Mouse (Mus musculus): ENCODE results near the gene Sf3b1. TPM values are rescaled to one million over a fixed set of nuclear protein-coding genes. Genes with fewer than 3 reads are reported as not detected.
A peak's percentile ranks its signal among the peaks of the same experiment; 100 is the strongest.
"Not testable (repeated sequence)": the region's sequence is repeated elsewhere in the genome, so short reads cannot be mapped to it uniquely, and the experiment has no call there.

Sf3b1 gene
- polyA plus RNA-seq, 1 experiment from 2014 or later: 203 TPM

DNA sequence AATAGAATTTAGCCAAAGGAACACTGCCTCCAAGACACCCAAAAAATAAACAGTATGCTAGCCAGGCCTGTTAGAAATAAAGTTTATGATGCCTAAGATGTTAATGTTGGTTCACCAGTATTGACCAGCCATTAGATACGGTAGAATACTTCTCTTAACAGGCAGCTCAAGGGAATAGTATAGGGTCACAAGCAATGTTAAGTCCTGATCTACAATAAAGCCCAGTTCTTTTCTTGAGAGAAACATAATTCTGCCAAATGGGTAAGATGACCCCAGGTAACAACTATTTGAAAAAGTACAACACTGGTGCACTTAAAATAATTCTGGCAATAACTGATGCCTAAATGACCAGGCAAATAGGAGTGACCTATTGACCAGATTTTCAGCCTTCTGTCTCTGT lies 685 bp upstream of the Sf3b1 start:
- H3K27ac ChIP-seq (replicated peaks in 1 of 2; ENCODE audit: control insufficient read depth in 1 of 2, insufficient read depth in 1 of 2, low read depth in 2 of 2, low read length in 2 of 2): no peak overlapping the region
- H3K9me3 ChIP-seq (ENCODE audit: control insufficient read depth, low read length): no peaks in the 10 kb centered on the region
- peak overlapping the region; percentile 92; the same call in 1 of the 2 replicates for H3K9ac ChIP-seq (ENCODE audit: low read length)
- peak overlapping the region in 1 of 2 experiments; percentile 85; a peak in 2 of 4 replicates for H3K4me3 ChIP-seq (ENCODE audit: control insufficient read depth in 1 of 2, insufficient read depth in 1 of 2, low read depth in 1 of 2, low read length in 2 of 2)
- H3K4me1 ChIP-seq (ENCODE audit: control insufficient read depth in 2 of 2, insufficient read depth in 2 of 2, low read length in 2 of 2): peaks cover 0 to 14% of the 10 kb centered on the region in 2 experiments; a peak in 2 of 4 replicates
- peak overlapping the region; percentile 69 for H3K4me2 ChIP-seq (ENCODE audit: low read length)
- no peaks in the 10 kb centered on the region for H3K27me3 ChIP-seq (ENCODE audit: control insufficient read depth, insufficient read depth, low read length)
- no peaks in the 10 kb centered on the region for H3K36me3 ChIP-seq (ENCODE audit: control insufficient read depth, insufficient read depth, low read length)
- WGBS: 91% methylated on average over 1 of the region's 1 CpGs
- no peak for ATAC-seq (ENCODE audit: insufficient number of reproducible peaks, insufficient read depth, low FRiP score, low read depth)

DNA sequence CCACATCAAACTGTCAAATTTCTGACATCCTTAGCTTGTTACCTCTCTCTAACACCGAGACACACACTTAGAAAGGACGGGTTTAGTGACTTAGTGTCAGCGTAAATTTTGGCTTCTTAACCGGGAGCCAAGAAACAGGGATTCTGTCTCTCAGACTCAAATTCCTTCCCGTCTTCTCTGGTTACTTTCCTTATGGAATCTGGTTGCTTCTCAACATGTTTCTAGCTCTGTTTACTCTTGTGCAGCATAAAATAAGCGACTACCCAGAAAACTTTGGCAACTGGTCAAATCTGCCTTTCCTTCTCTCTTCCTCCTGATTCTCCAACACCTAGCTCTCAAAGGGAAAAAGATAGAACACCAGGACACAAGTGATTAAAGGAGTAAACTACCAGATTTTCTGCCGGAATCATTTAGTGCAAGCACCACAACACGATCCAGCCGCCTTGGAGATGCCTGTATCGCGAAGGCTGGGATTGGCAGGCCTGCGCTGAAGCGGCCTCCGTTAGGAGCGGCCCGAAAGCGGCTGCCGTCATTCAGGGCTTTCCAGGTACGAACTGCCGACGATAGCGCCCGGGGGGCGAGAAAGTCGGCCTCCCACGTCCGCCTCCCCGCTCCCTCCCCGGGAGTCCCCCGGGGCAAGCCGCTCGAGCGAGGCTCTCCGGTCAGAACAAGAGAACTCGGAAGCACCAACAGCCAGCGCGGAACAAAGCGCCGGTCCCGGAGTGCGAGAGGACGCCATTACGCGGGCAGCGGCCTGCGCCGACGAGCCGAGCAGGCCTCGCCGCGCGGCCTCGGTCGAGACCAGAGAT lies 633 bp downstream of the Sf3b1 start:
- peak; percentile 54 for ATAC-seq (ENCODE audit: insufficient number of reproducible peaks, insufficient read depth, low FRiP score, low read depth)
- peak overlapping the region; percentile 85 for H3K4me2 ChIP-seq (ENCODE audit: low read length)
- under 1% methylated on average over 55 of the region's 55 CpGs for WGBS

DNA sequence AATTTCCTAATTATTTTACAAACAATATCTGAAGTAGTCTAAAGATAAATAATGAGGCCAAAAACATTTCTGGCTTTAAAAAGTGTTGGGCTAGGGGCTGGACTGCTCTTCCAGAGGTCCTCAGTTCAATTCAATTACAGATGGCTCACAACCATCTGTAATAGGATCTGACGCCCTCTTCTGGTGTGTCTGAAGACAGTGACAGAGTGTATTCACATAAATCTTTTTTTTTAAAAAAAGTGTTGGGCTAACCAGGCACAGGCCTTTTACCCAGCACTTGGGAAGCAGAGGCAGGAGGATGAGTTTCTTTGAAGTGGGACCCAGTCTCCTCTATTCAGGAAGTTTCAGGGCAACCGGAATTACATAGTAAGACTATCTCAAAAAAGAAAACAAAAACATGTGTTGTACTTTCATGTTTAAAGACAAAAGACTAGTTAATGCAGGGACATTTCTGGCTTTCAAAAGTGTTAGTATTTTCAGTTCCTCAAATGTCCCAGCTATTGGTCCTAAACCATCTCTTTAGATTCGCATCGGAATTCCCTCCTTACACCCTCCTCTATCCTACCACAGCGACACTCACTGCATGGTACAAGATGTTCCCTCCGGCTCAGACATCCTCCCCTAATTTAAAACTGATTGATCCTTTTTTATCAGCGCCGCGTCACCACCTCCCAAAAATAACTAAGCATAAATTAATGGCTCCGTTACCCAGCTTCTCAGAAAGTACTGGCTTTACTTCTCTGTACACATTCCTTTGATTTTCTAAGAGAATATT lies 1.4 kb downstream of the Sf3b1 start:
- 6% methylated on average over 10 of the region's 10 CpGs for WGBS
- H3K4me3 ChIP-seq (ENCODE audit: control insufficient read depth in 1 of 2, insufficient read depth in 1 of 2, low read depth in 1 of 2, low read length in 2 of 2): peak overlapping the region; percentile 85 to 95
- no peak for ATAC-seq (ENCODE audit: insufficient number of reproducible peaks, insufficient read depth, low FRiP score, low read depth)
- H3K4me1 ChIP-seq (ENCODE audit: control insufficient read depth in 2 of 2, insufficient read depth in 2 of 2, low read length in 2 of 2): peaks cover 0 to 14% of the 10 kb centered on the region in 2 experiments; a peak in 2 of 4 replicates
- H3K27ac ChIP-seq (replicated peaks in 1 of 2; ENCODE audit: control insufficient read depth in 1 of 2, insufficient read depth in 1 of 2, low read depth in 2 of 2, low read length in 2 of 2): peak overlapping the region; percentile 91 to 97
- no peaks in the 10 kb centered on the region for H3K27me3 ChIP-seq (ENCODE audit: control insufficient read depth, insufficient read depth, low read length)
- H3K9ac ChIP-seq (ENCODE audit: low read length): peak overlapping the region; percentile 92
- H3K36me3 ChIP-seq (ENCODE audit: control insufficient read depth, insufficient read depth, low read length): no peaks in the 10 kb centered on the region
- H3K9me3 ChIP-seq (ENCODE audit: control insufficient read depth, low read length): no peaks in the 10 kb centered on the region
- H3K4me2 ChIP-seq (ENCODE audit: low read length): peak overlapping the region; percentile 85

More for the DNA sequence above, 633 bp downstream of the Sf3b1 start:
- H3K9me3 ChIP-seq (ENCODE audit: control insufficient read depth, low read length): no peaks in the 10 kb centered on the region
- H3K4me3 ChIP-seq (ENCODE audit: control insufficient read depth in 1 of 2, insufficient read depth in 1 of 2, low read depth in 1 of 2, low read length in 2 of 2): peak overlapping the region; percentile 85 to 95
- no peaks in the 10 kb centered on the region for H3K36me3 ChIP-seq (ENCODE audit: control insufficient read depth, insufficient read depth, low read length)
- H3K27me3 ChIP-seq (ENCODE audit: control insufficient read depth, insufficient read depth, low read length): no peaks in the 10 kb centered on the region
- H3K27ac ChIP-seq (replicated peaks in 1 of 2; ENCODE audit: control insufficient read depth in 1 of 2, insufficient read depth in 1 of 2, low read depth in 2 of 2, low read length in 2 of 2): peak overlapping the region; percentile 91 to 97
- peak overlapping the region; percentile 92 for H3K9ac ChIP-seq (ENCODE audit: low read length)
- peaks cover 0 to 14% of the 10 kb centered on the region in 2 experiments; a peak in 2 of 4 replicates for H3K4me1 ChIP-seq (ENCODE audit: control insufficient read depth in 2 of 2, insufficient read depth in 2 of 2, low read length in 2 of 2)

GRCm38 (mm10) chr1:55021907-55022306 lies 5.4 kb downstream of the Sf3b1 start:
- Histone ChIP-seq H3K4me1 (ENCODE audit: control insufficient read depth in 2 of 2, insufficient read depth in 2 of 2, low read length in 2 of 2) (peaks cover 0 to 14% of the 10 kb centered on the region in 2 experiments; a peak in 2 of 4 replicates), H3K4me2 (ENCODE audit: low read length) (no peak overlapping the region), H3K27me3 (ENCODE audit: control insufficient read depth, insufficient read depth, low read length) (no peaks in the 10 kb centered on the region), H3K4me3 (ENCODE audit: control insufficient read depth in 1 of 2, insufficient read depth in 1 of 2, low read depth in 1 of 2, low read length in 2 of 2) (no peak overlapping the region), H3K27ac (replicated peaks in 1 of 2; ENCODE audit: control insufficient read depth in 1 of 2, insufficient read depth in 1 of 2, low read depth in 2 of 2, low read length in 2 of 2) (no peak overlapping the region), H3K9ac (ENCODE audit: low read length) (no peak overlapping the region), H3K36me3 (ENCODE audit: control insufficient read depth, insufficient read depth, low read length) (peaks cover 23% of the 10 kb centered on the region), H3K9me3 (ENCODE audit: control insufficient read depth, low read length) (no peaks in the 10 kb centered on the region)
- ATAC-seq (ENCODE audit: insufficient number of reproducible peaks, insufficient read depth, low FRiP score, low read depth): no peak

DNA sequence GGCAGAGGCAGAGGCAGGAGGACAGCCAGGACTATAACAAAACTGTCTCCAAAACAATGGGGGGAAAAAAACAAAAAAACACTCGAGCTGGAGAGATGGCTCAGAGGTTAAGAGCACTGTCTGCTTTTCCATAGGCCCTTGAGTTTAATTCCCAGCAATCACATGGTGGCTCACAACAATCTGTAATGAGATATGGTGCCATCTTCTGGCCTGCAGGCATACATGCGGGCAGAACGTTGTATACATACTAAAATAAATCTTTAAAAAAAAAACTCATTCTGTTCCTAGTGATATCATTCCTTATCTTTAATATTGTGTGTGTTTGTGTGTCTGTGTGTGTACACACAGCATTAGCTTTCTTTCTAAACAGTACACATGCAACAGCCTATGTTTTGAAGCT lies 14.8 kb downstream of the Sf3b1 start:
- Histone ChIP-seq H3K36me3 (ENCODE audit: control insufficient read depth, insufficient read depth, low read length) (peaks cover 92% of the 10 kb centered on the region), H3K9ac (ENCODE audit: low read length) (no peak overlapping the region), H3K27me3 (ENCODE audit: control insufficient read depth, insufficient read depth, low read length) (no peaks in the 10 kb centered on the region), H3K4me3 (ENCODE audit: control insufficient read depth in 1 of 2, insufficient read depth in 1 of 2, low read depth in 1 of 2, low read length in 2 of 2) (no peak overlapping the region), H3K9me3 (ENCODE audit: control insufficient read depth, low read length) (no peaks in the 10 kb centered on the region), H3K27ac (replicated peaks in 1 of 2; ENCODE audit: control insufficient read depth in 1 of 2, insufficient read depth in 1 of 2, low read depth in 2 of 2, low read length in 2 of 2) (no peak overlapping the region), H3K4me1 (ENCODE audit: control insufficient read depth in 2 of 2, insufficient read depth in 2 of 2, low read length in 2 of 2) (no peaks in the 10 kb centered on the region), H3K4me2 (ENCODE audit: low read length) (no peak overlapping the region)
- WGBS: 48% methylated on average over 3 of the region's 3 CpGs
- no peak for ATAC-seq (ENCODE audit: insufficient number of reproducible peaks, insufficient read depth, low FRiP score, low read depth)

GRCm38 (mm10) chr1:55008313-55008712 lies 19.0 kb downstream of the Sf3b1 start:
- H3K27ac ChIP-seq (replicated peaks in 1 of 2; ENCODE audit: control insufficient read depth in 1 of 2, insufficient read depth in 1 of 2, low read depth in 2 of 2, low read length in 2 of 2); H3K4me1 ChIP-seq (ENCODE audit: control insufficient read depth in 2 of 2, insufficient read depth in 2 of 2, low read length in 2 of 2); H3K9me3 ChIP-seq (ENCODE audit: control insufficient read depth, low read length); H3K27me3 ChIP-seq (ENCODE audit: control insufficient read depth, insufficient read depth, low read length); ATAC-seq (ENCODE audit: insufficient number of reproducible peaks, insufficient read depth, low FRiP score, low read depth); H3K4me2 ChIP-seq (ENCODE audit: low read length); H3K9ac ChIP-seq (ENCODE audit: low read length); H3K4me3 ChIP-seq (ENCODE audit: control insufficient read depth in 1 of 2, insufficient read depth in 1 of 2, low read depth in 1 of 2, low read length in 2 of 2): not testable (repeated sequence)
- H3K36me3 ChIP-seq (ENCODE audit: control insufficient read depth, insufficient read depth, low read length): peaks cover 92% of the 10 kb centered on the region
- 87% methylated on average over 2 of the region's 2 CpGs for WGBS

GRCm38 (mm10) chr1:54993581-54993980 lies 33.7 kb downstream of the Sf3b1 start:
- no peaks in the 10 kb centered on the region for H3K9me3 ChIP-seq (ENCODE audit: control insufficient read depth, low read length)
- H3K4me3 ChIP-seq (ENCODE audit: control insufficient read depth in 1 of 2, insufficient read depth in 1 of 2, low read depth in 1 of 2, low read length in 2 of 2): no peak overlapping the region
- H3K9ac ChIP-seq (ENCODE audit: low read length): no peak overlapping the region
- no peak overlapping the region for H3K27ac ChIP-seq (replicated peaks in 1 of 2; ENCODE audit: control insufficient read depth in 1 of 2, insufficient read depth in 1 of 2, low read depth in 2 of 2, low read length in 2 of 2)
- H3K27me3 ChIP-seq (ENCODE audit: control insufficient read depth, insufficient read depth, low read length): no peaks in the 10 kb centered on the region
- ATAC-seq (ENCODE audit: insufficient number of reproducible peaks, insufficient read depth, low FRiP score, low read depth): no peak
- no peak overlapping the region for H3K4me2 ChIP-seq (ENCODE audit: low read length)
- 81% methylated on average over 5 of the region's 5 CpGs for WGBS
- H3K4me1 ChIP-seq (ENCODE audit: control insufficient read depth in 2 of 2, insufficient read depth in 2 of 2, low read length in 2 of 2): no peaks in the 10 kb centered on the region
- H3K36me3 ChIP-seq (ENCODE audit: control insufficient read depth, insufficient read depth, low read length): peaks cover 97% of the 10 kb centered on the region
